Mouse (Mus musculus): ENCODE measurements at regions not wholly inside any gene's neighbourhood (a gene's known extent, or its start where the extent isn't known, plus 50 kb on each side); places are given as distances from the start of the nearest gene placed in this dataset.

GRCm38 (mm10) chr5:119273615-119274014 is 396.9 kb upstream of the Tbx3 start:
- Histone ChIP-seq H3K4me3 (ENCODE audit: insufficient read depth, poor library complexity, severe bottlenecking) (no peak overlapping the region), H3K79me3 (ENCODE audit: low read depth) (no peaks in the 10 kb centered on the region), H3K79me2 (ENCODE audit: control insufficient read depth, insufficient read depth) (no peaks in the 10 kb centered on the region), H3K36me3 (ENCODE audit: control insufficient read depth, insufficient read depth) (no peaks in the 10 kb centered on the region), H3ac (ENCODE audit: control insufficient read depth, insufficient read length, low read depth) (no peak overlapping the region), H3K27me3 (ENCODE audit: control insufficient read depth, insufficient read depth, insufficient read length) (no peaks in the 10 kb centered on the region)
- TF ChIP-seq MYOD1 (IDR thresholded peaks at IDR 0.05; ENCODE audit: control insufficient read depth, insufficient read length, low read depth) (peak; percentile 80), MAX (IDR thresholded peaks at IDR 0.05) (no peak)

GRCm38 (mm10) chr5:119274817-119275494 is 395.5 kb upstream of the Tbx3 start:
- Histone ChIP-seq H3K4me3 (ENCODE audit: insufficient read depth, poor library complexity, severe bottlenecking) (no peak overlapping the region), H3K27me3 (ENCODE audit: control insufficient read depth, insufficient read depth, insufficient read length) (no peaks in the 10 kb centered on the region), H3K79me2 (ENCODE audit: control insufficient read depth, insufficient read depth) (no peaks in the 10 kb centered on the region), H3K79me3 (ENCODE audit: low read depth) (no peaks in the 10 kb centered on the region), H3ac (ENCODE audit: control insufficient read depth, insufficient read length, low read depth) (no peak overlapping the region), H3K36me3 (ENCODE audit: control insufficient read depth, insufficient read depth) (no peaks in the 10 kb centered on the region)
- TF ChIP-seq MAX (IDR thresholded peaks at IDR 0.05), result no peak

DNA sequence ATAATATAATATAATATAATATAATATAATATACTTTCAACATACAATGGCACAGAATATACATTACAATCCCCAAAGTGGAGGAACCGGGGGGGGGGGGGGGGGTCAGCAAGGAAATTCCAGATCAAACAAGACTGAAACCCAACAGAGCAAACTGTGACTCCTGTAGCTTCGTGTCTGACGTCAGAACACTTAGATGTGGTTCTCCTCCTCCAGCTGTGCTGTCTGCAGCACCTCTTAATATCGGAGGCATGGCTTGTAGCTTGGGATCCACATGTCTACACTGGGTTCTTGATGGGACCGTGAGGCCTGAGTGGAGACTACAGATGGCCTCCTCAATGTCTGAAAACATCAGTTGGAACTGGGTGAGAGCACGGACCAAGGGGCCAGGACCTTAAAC is 390.3 kb upstream of the Tbx3 start:
- Histone ChIP-seq H3K27me3 (ENCODE audit: control insufficient read depth, insufficient read depth, insufficient read length) (no peaks in the 10 kb centered on the region), H3K36me3 (ENCODE audit: control insufficient read depth, insufficient read depth) (no peaks in the 10 kb centered on the region), H3K79me3 (ENCODE audit: low read depth) (no peaks in the 10 kb centered on the region), H3ac (ENCODE audit: control insufficient read depth, insufficient read length, low read depth) (no peak overlapping the region), H3K79me2 (ENCODE audit: control insufficient read depth, insufficient read depth) (no peaks in the 10 kb centered on the region), H3K4me3 (ENCODE audit: insufficient read depth, poor library complexity, severe bottlenecking) (no peak overlapping the region)
- TF ChIP-seq MYOD1 (IDR thresholded peaks at IDR 0.05; ENCODE audit: control insufficient read depth, insufficient read length, low read depth) (no peak), MYOG (IDR thresholded peaks at IDR 0.05; ENCODE audit: control insufficient read depth, extremely low read depth, insufficient read length) (no peak), FOSL1 (IDR thresholded peaks at IDR 0.05; ENCODE audit: insufficient read depth, low read length, poor library complexity, severe bottlenecking) (no peak), CTCF (IDR thresholded peaks at IDR 0.05; ENCODE audit: control insufficient read depth, insufficient read depth, insufficient read length) (no peak), MAX (IDR thresholded peaks at IDR 0.05) (no peak), CEBPB (IDR thresholded peaks at IDR 0.05; ENCODE audit: low read depth) (no peak), USF1 (IDR thresholded peaks at IDR 0.05; ENCODE audit: low read depth) (no peak)

- TF ChIP-seq CEBPB (IDR thresholded peaks at IDR 0.05; ENCODE audit: low read depth), result no peak
- TF ChIP-seq FOSL1 (IDR thresholded peaks at IDR 0.05; ENCODE audit: insufficient read depth, low read length, poor library complexity, severe bottlenecking), result no peak
- TF ChIP-seq MAX (IDR thresholded peaks at IDR 0.05), result no peak
- TF ChIP-seq CTCF (IDR thresholded peaks at IDR 0.05; ENCODE audit: control insufficient read depth, insufficient read depth, insufficient read length), result no peak
- TF ChIP-seq MYOG (IDR thresholded peaks at IDR 0.05; ENCODE audit: control insufficient read depth, extremely low read depth, insufficient read length), result no peak
- no peak for TF ChIP-seq USF1 (IDR thresholded peaks at IDR 0.05; ENCODE audit: low read depth)
- no peak for TF ChIP-seq MYOD1 (IDR thresholded peaks at IDR 0.05; ENCODE audit: control insufficient read depth, insufficient read length, low read depth)
- Histone ChIP-seq H3K79me3 (ENCODE audit: low read depth) (no peaks in the 10 kb centered on the region), H3K36me3 (ENCODE audit: control insufficient read depth, insufficient read depth) (no peaks in the 10 kb centered on the region), H3K27me3 (ENCODE audit: control insufficient read depth, insufficient read depth, insufficient read length) (no peaks in the 10 kb centered on the region), H3K4me3 (ENCODE audit: insufficient read depth, poor library complexity, severe bottlenecking) (no peak overlapping the region), H3ac (ENCODE audit: control insufficient read depth, insufficient read length, low read depth) (no peak overlapping the region), H3K79me2 (ENCODE audit: control insufficient read depth, insufficient read depth) (no peaks in the 10 kb centered on the region)
These were observed 380.7 kb upstream of the Tbx3 start for GRCm38 (mm10) chr5:119289808-119290207.

- no peak overlapping the region for H3ac ChIP-seq (ENCODE audit: control insufficient read depth, insufficient read length, low read depth)
- H3K79me2 ChIP-seq (ENCODE audit: control insufficient read depth, insufficient read depth), result no peaks in the 10 kb centered on the region
- H3K36me3 ChIP-seq (ENCODE audit: control insufficient read depth, insufficient read depth), result no peaks in the 10 kb centered on the region
- H3K4me3 ChIP-seq (ENCODE audit: insufficient read depth, poor library complexity, severe bottlenecking), result no peak overlapping the region
- no peaks in the 10 kb centered on the region for H3K27me3 ChIP-seq (ENCODE audit: control insufficient read depth, insufficient read depth, insufficient read length)
- no peaks in the 10 kb centered on the region for H3K79me3 ChIP-seq (ENCODE audit: low read depth)
- TF ChIP-seq MAX (IDR thresholded peaks at IDR 0.05) (no peak), MYOD1 (IDR thresholded peaks at IDR 0.05; ENCODE audit: control insufficient read depth, insufficient read length, low read depth) (no peak), FOSL1 (IDR thresholded peaks at IDR 0.05; ENCODE audit: insufficient read depth, low read length, poor library complexity, severe bottlenecking) (no peak), USF1 (IDR thresholded peaks at IDR 0.05; ENCODE audit: low read depth) (no peak), MYOG (IDR thresholded peaks at IDR 0.05; ENCODE audit: control insufficient read depth, extremely low read depth, insufficient read length) (no peak), CTCF (IDR thresholded peaks at IDR 0.05; ENCODE audit: control insufficient read depth, insufficient read depth, insufficient read length) (no peak), CEBPB (IDR thresholded peaks at IDR 0.05; ENCODE audit: low read depth) (no peak)
These were observed 378.1 kb upstream of the Tbx3 start for GRCm38 (mm10) chr5:119292323-119292722.

GRCm38 (mm10) chr5:119292889-119293288 is 377.6 kb upstream of the Tbx3 start:
- H3K4me3 ChIP-seq (ENCODE audit: insufficient read depth, poor library complexity, severe bottlenecking), result no peak overlapping the region

More at GRCm38 (mm10) chr5:119292889-119293288, 377.6 kb upstream of the Tbx3 start:
- no peaks in the 10 kb centered on the region for H3K79me2 ChIP-seq (ENCODE audit: control insufficient read depth, insufficient read depth)
- no peak for TF ChIP-seq CEBPB (IDR thresholded peaks at IDR 0.05; ENCODE audit: low read depth)
- no peak for TF ChIP-seq USF1 (IDR thresholded peaks at IDR 0.05; ENCODE audit: low read depth)
- no peak for TF ChIP-seq MAX (IDR thresholded peaks at IDR 0.05)
- no peak for TF ChIP-seq MYOG (IDR thresholded peaks at IDR 0.05; ENCODE audit: control insufficient read depth, extremely low read depth, insufficient read length)
- TF ChIP-seq FOSL1 (IDR thresholded peaks at IDR 0.05; ENCODE audit: insufficient read depth, low read length, poor library complexity, severe bottlenecking), result no peak
- TF ChIP-seq MYOD1 (IDR thresholded peaks at IDR 0.05; ENCODE audit: control insufficient read depth, insufficient read length, low read depth), result no peak
- no peak for TF ChIP-seq CTCF (IDR thresholded peaks at IDR 0.05; ENCODE audit: control insufficient read depth, insufficient read depth, insufficient read length)
- no peak overlapping the region for H3ac ChIP-seq (ENCODE audit: control insufficient read depth, insufficient read length, low read depth)
- no peaks in the 10 kb centered on the region for H3K27me3 ChIP-seq (ENCODE audit: control insufficient read depth, insufficient read depth, insufficient read length)
- no peaks in the 10 kb centered on the region for H3K79me3 ChIP-seq (ENCODE audit: low read depth)
- no peaks in the 10 kb centered on the region for H3K36me3 ChIP-seq (ENCODE audit: control insufficient read depth, insufficient read depth)
